Mouse (Mus musculus) cerebellum, postnatal 10 days (tissue): ENCODE measurements around the gene Gm3182.
"Not testable (repeated sequence)": the region's sequence is repeated elsewhere in the genome, so short reads cannot be mapped to it uniquely, and the experiment has no call there.

ENCODE experiments used
- DNase-seq, 2 experiments: peaks; one replicate each; pipeline ENCODE4 v3.0.0; 2021; ENCODE audit warnings: mixed read lengths in 2 of 2

Gene Gm3182

DNA sequence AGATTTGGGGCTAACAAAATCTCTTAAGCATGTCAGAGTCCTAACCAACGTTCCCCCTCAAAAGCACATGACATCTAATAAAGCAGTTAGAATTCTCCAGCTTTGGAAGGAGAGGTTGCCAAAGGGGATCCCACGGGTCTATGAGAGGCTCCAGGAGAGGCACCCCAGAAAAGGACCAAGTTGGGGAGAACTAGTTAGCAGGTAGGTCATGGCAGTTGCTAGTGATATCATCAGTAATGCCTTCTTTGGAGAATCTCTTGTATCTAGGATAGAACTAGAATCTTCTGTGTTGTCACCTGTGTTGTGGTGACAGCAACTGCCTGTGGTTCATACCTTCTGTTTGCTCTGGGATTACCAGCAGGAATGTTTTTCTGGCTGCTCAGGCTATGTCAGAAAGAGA is at the start of gene Gm3182:
Gene Gm3182, plus strand, starts transcription at position 301 of the 400 bp plus-strand sequence.
- not testable (repeated sequence) for DNase-seq

DNA sequence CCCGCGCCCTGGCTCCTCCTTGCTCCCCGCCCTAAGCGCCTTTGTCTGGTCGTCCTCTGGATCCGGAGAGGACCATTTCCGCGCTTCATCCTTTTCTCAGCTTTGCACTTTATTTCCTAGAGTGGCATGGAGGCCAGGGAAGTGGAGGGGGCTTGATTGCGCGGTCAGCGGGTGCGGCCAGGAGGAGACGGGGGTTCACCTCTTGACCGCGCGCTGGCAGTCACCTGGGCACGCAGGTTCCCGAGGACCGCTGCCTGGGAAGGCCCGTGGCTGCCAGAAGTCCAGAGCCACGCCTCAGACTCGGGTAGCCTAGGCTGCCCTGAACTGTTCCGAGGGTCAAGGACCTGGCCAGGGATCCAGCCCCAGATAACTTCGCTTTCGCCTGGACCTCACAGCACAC is 17.9 kb downstream of the Gm3182 start:
- DNase-seq, result peak; percentile 1 to 2
